Mouse (Mus musculus) c-Kit-positive CD71-positive TER-119-positive erythroid progenitor cells, embryonic 14.5 days (primary cell): ENCODE results near the gene Cdk13.

Source experiments
- DNase-seq: peaks from one replicate; pipeline ENCODE4 v3.0.0-alpha.2; 2013; ENCODE audit warnings: low spot score

The Cdk13 gene

GRCm38 (mm10) chr13:17762405-17762804, 42.5 kb downstream of the Cdk13 start:
- no peak for DNase-seq

- no peak for DNase-seq
Measured at GRCm38 (mm10) chr13:17754997-17755396, 49.9 kb downstream of the Cdk13 start.

GRCm38 (mm10) chr13:17728798-17729197, 76.1 kb downstream of the Cdk13 start:
- DNase-seq: no peak

- DNase-seq: no peak
Measured at GRCm38 (mm10) chr13:17727922-17728321, 77.0 kb downstream of the Cdk13 start.

- DNase-seq: no peak
Measured at GRCm38 (mm10) chr13:17717357-17717756, 87.5 kb downstream of the Cdk13 start.

GRCm38 (mm10) chr13:17708784-17709311, 96.0 kb downstream of the Cdk13 start:
- DNase-seq: no peak

GRCm38 (mm10) chr13:17705188-17705826, 99.6 kb downstream of the Cdk13 start:
- no peak for DNase-seq

- DNase-seq: no peak
Measured at GRCm38 (mm10) chr13:17702311-17702710, 102.6 kb downstream of the Cdk13 start.

GRCm38 (mm10) chr13:17701322-17701721, 103.6 kb downstream of the Cdk13 start:
- no peak for DNase-seq

GRCm38 (mm10) chr13:17700090-17700715, 104.7 kb downstream of the Cdk13 start:
- no peak for DNase-seq

- peak; percentile 41 for DNase-seq
Measured at GRCm38 (mm10) chr13:17695898-17696580, 108.9 kb downstream of the Cdk13 start.

GRCm38 (mm10) chr13:17694911-17695699, 109.8 kb downstream of the Cdk13 start, which contains the start of the genes Mplkip and Sugct:
Gene Mplkip (plus strand): TSS chr13:17695192.
Gene Sugct (minus strand): TSS chr13:17695553.
- peak; percentile 100 for DNase-seq

GRCm38 (mm10) chr13:17694414-17694813, 110.5 kb downstream of the Cdk13 start:
- peak; percentile 35 for DNase-seq

- DNase-seq: peak; percentile 17
Measured at GRCm38 (mm10) chr13:17693816-17694215, 111.1 kb downstream of the Cdk13 start.

GRCm38 (mm10) chr13:17691436-17691835, 113.5 kb downstream of the Cdk13 start:
- no peak for DNase-seq

- no peak for DNase-seq
Measured at GRCm38 (mm10) chr13:17690686-17691085, 114.2 kb downstream of the Cdk13 start.

GRCm38 (mm10) chr13:17689461-17689860, 115.4 kb downstream of the Cdk13 start:
- no peak for DNase-seq

GRCm38 (mm10) chr13:17671122-17671521, 133.8 kb downstream of the Cdk13 start:
- DNase-seq: no peak

GRCm38 (mm10) chr13:17667380-17667779, 137.5 kb downstream of the Cdk13 start:
- DNase-seq: no peak
